Mouse (Mus musculus): ENCODE measurements around the gene Zfp977.
"Not testable (repeated sequence)": the region's sequence is repeated elsewhere in the genome, so short reads cannot be mapped to it uniquely, and the experiment has no call there.

Zfp977 gene

GRCm38 (mm10) chr7:42592413-42592812, at the start of gene Zfp977:
Gene Zfp977, minus strand, starts transcription at chr7:42592547.
- not testable (repeated sequence) for DNase-seq

- DNase-seq: not testable (repeated sequence)
These were observed 38.7 kb upstream of the Zfp977 start for GRCm38 (mm10) chr7:42631031-42631430.

GRCm38 (mm10) chr7:42595666-42596065, 3.3 kb upstream of the Zfp977 start:
- DNase-seq: not testable (repeated sequence)

GRCm38 (mm10) chr7:42591311-42591710, 1.0 kb downstream of the Zfp977 start:
- not testable (repeated sequence) for DNase-seq

- DNase-seq: no peak
These were observed 13.9 kb downstream of the Zfp977 start, which contains the start of gene Gm21028 for GRCm38 (mm10) chr7:42578488-42578887. Gene Gm21028, minus strand, starts transcription at chr7:42578588.

GRCm38 (mm10) chr7:42551766-42552165, 40.6 kb downstream of the Zfp977 start:
- DNase-seq: no peak
